ENCODE assay signal across 15 mouse cellular contexts in genomic region chr10:115019443-115019842, GRCm38 (mm10).
DNase-seq lines count a peak whose midpoint lies in the region; ATAC-seq lines count a peak whose summit lies in the region.
"Had no signal": no experiment of that assay in that cellular context is flagged by ENCODE, and none has a peak within 500 bp of the region (broad histone marks: within the 10 kb centered on the region; RNA-seq: fewer than 3 reads in every experiment).

No protein-coding gene starts in this region.

- 64% methylated on average over 9 of the region's 9 CpGs for WGBS in forebrain, embryonic 13.5 days
- 76% methylated on average over 9 of the region's 9 CpGs for WGBS in forebrain, embryonic 10.5 days
- 72% methylated on average over 9 of the region's 9 CpGs for WGBS in heart, embryonic 12.5 days
- 63% methylated on average over 9 of the region's 9 CpGs for WGBS in heart, embryonic 11.5 days (ENCODE audit: insufficient replicate concordance)

- DNase-seq in forebrain, embryonic 10.5 days (ENCODE audit: extremely low spot score, low spot score), result no peak
- peak; percentile 29 to 34 for DNase-seq in layer of hippocampus, postnatal 10 days (ENCODE audit: low spot score in 2 of 2)
- DNase-seq in layer of hippocampus, postnatal 36 days, result no peak
- DNase-seq in brain, adult 2 months (ENCODE audit: low read depth, low spot score), result peak; percentile 98
- peak; percentile 98 for DNase-seq in cerebellum, adult 9-11 months
- DNase-seq: embryo, embryonic 11 days; kidney, adult 11 months; kidney, postnatal 36 days; liver, embryonic 13.5 days; thymus, postnatal 4 days had no signal

- ATAC-seq in forebrain, embryonic 13.5 days, result peak; percentile 70
- ATAC-seq in heart, embryonic 12.5 days (ENCODE audit: insufficient number of reproducible peaks, low FRiP score), result no peak
- ATAC-seq in heart, embryonic 11.5 days (replicated peaks; ENCODE audit: insufficient number of reproducible peaks, low FRiP score, low TSS enrichment), result no peak
- ATAC-seq: lung, postnatal 0 days had no signal

- H3K4me3 ChIP-seq in forebrain, embryonic 13.5 days, result no peak overlapping the region
- H3K4me3 ChIP-seq in forebrain, embryonic 10.5 days, result no peak overlapping the region
- no peak overlapping the region for H3K4me3 ChIP-seq in heart, embryonic 12.5 days
- H3K4me3 ChIP-seq in heart, embryonic 11.5 days (ENCODE audit: low read depth, low read length), result no peak overlapping the region
- H3K4me3 ChIP-seq: liver, embryonic 13.5 days; neural tube, embryonic 15.5 days had no signal

- H3K27ac ChIP-seq in forebrain, embryonic 13.5 days, result no peak overlapping the region
- no peak overlapping the region for H3K27ac ChIP-seq in forebrain, embryonic 10.5 days
- H3K27ac ChIP-seq in heart, embryonic 12.5 days (ENCODE audit: poor library complexity, severe bottlenecking), result no peak overlapping the region
- no peak overlapping the region for H3K27ac ChIP-seq in heart, embryonic 11.5 days (ENCODE audit: low read depth, low read length)
- H3K27ac ChIP-seq: liver, embryonic 13.5 days; neural tube, embryonic 15.5 days had no signal

- no peak overlapping the region for H3K4me2 ChIP-seq in forebrain, embryonic 13.5 days
- H3K4me2 ChIP-seq in heart, embryonic 12.5 days, result no peak overlapping the region
- H3K4me2 ChIP-seq in heart, embryonic 11.5 days, result no peak overlapping the region
- H3K4me2 ChIP-seq: liver, embryonic 13.5 days; neural tube, embryonic 15.5 days had no signal

- no peaks in the 10 kb centered on the region for H3K4me1 ChIP-seq in forebrain, embryonic 13.5 days
- peaks cover 4% of the 10 kb centered on the region; the same call in 1 of the 2 replicates for H3K4me1 ChIP-seq in forebrain, embryonic 10.5 days
- H3K4me1 ChIP-seq in heart, embryonic 12.5 days (replicated peaks), result peaks cover 3% of the 10 kb centered on the region; the same call in 1 of the 2 replicates
- no peaks in the 10 kb centered on the region for H3K4me1 ChIP-seq in heart, embryonic 11.5 days (ENCODE audit: control insufficient read depth, insufficient read depth, low read length)
- H3K4me1 ChIP-seq: liver, embryonic 13.5 days; neural tube, embryonic 15.5 days had no signal

- no peaks in the 10 kb centered on the region for H3K9me3 ChIP-seq in forebrain, embryonic 13.5 days (replicated peaks)
- H3K9me3 ChIP-seq in forebrain, embryonic 10.5 days, result no peaks in the 10 kb centered on the region
- H3K9me3 ChIP-seq in heart, embryonic 12.5 days (replicated peaks), result no peaks in the 10 kb centered on the region
- no peaks in the 10 kb centered on the region for H3K9me3 ChIP-seq in heart, embryonic 11.5 days (replicated peaks; ENCODE audit: control insufficient read depth, low read length)
- H3K9me3 ChIP-seq: neural tube, embryonic 15.5 days had no signal

- H3K9ac ChIP-seq in forebrain, embryonic 13.5 days, result no peak overlapping the region
- no peak overlapping the region for H3K9ac ChIP-seq in heart, embryonic 12.5 days
- no peak overlapping the region for H3K9ac ChIP-seq in heart, embryonic 11.5 days (ENCODE audit: low read depth, low read length)
- H3K9ac ChIP-seq: liver, embryonic 13.5 days; neural tube, embryonic 15.5 days had no signal

- H3K36me3 ChIP-seq in forebrain, embryonic 13.5 days (ENCODE audit: poor library complexity, severe bottlenecking), result no peaks in the 10 kb centered on the region
- no peaks in the 10 kb centered on the region for H3K36me3 ChIP-seq in forebrain, embryonic 10.5 days (replicated peaks)
- H3K36me3 ChIP-seq in heart, embryonic 12.5 days, result no peaks in the 10 kb centered on the region
- no peaks in the 10 kb centered on the region for H3K36me3 ChIP-seq in heart, embryonic 11.5 days (ENCODE audit: control insufficient read depth, insufficient read depth, low read length)
- H3K36me3 ChIP-seq: liver, embryonic 13.5 days; neural tube, embryonic 15.5 days had no signal

- no peaks in the 10 kb centered on the region for H3K27me3 ChIP-seq in forebrain, embryonic 13.5 days
- H3K27me3 ChIP-seq in forebrain, embryonic 10.5 days (ENCODE audit: poor library complexity, severe bottlenecking), result no peaks in the 10 kb centered on the region
- H3K27me3 ChIP-seq in heart, embryonic 12.5 days (replicated peaks), result no peaks in the 10 kb centered on the region
- no peaks in the 10 kb centered on the region for H3K27me3 ChIP-seq in heart, embryonic 11.5 days (ENCODE audit: control insufficient read depth, insufficient read depth, low read length)
- H3K27me3 ChIP-seq: liver, embryonic 13.5 days; neural tube, embryonic 15.5 days had no signal

Comparison
In these comparisons a context has a peak if more than half of its experiments do, and no peak if none do; other contexts are left out.
1. DNase-seq: peak in layer of hippocampus, postnatal 10 days (2 of 2), brain, adult 2 months (single experiment) and cerebellum, adult 9-11 months (single experiment); none in forebrain, embryonic 10.5 days (single experiment) and layer of hippocampus, postnatal 36 days (0 of 2).